Mouse (Mus musculus) heart, adult 11 months (tissue): ENCODE data around the gene Rragd.

Experiments
- DNase-seq: peaks from one replicate; pipeline ENCODE4 v3.0.0; 2022

Rragd gene

GRCm38 (mm10) chr4:33052055-33052454 lies 69.2 kb downstream of the Rragd start:
- no peak for DNase-seq

GRCm38 (mm10) chr4:33052650-33053049 lies 69.8 kb downstream of the Rragd start:
- DNase-seq, result no peak

GRCm38 (mm10) chr4:33054426-33054825 lies 71.6 kb downstream of the Rragd start:
- peak; percentile 63 for DNase-seq

- DNase-seq, result no peak
Measured at GRCm38 (mm10) chr4:33056317-33056716, 73.5 kb downstream of the Rragd start.

- peak; percentile 99 for DNase-seq
Measured at GRCm38 (mm10) chr4:33057890-33058687, 75.3 kb downstream of the Rragd start.

GRCm38 (mm10) chr4:33061158-33061557 lies 78.3 kb downstream of the Rragd start:
- DNase-seq, result peak; percentile 81

- DNase-seq, result peak; percentile 93
Measured at GRCm38 (mm10) chr4:33062981-33063380, 80.1 kb downstream of the Rragd start, which contains the start of gene Gabrr2. Gene Gabrr2, plus strand, starts transcription at chr4:33062999.

- peak; percentile 69 for DNase-seq
Measured at GRCm38 (mm10) chr4:33064986-33065385, 82.1 kb downstream of the Rragd start.

GRCm38 (mm10) chr4:33066223-33066960 lies 83.6 kb downstream of the Rragd start:
- DNase-seq, result peak; percentile 70

- peak; percentile 70 for DNase-seq
Measured at GRCm38 (mm10) chr4:33067331-33067730, 84.5 kb downstream of the Rragd start.

GRCm38 (mm10) chr4:33067826-33068225 lies 85.0 kb downstream of the Rragd start:
- DNase-seq, result peak; percentile 55

- peak; percentile 84 for DNase-seq
Measured at GRCm38 (mm10) chr4:33068894-33069293, 86.1 kb downstream of the Rragd start.

- DNase-seq, result peak; percentile 57
Measured at GRCm38 (mm10) chr4:33070326-33070725, 87.5 kb downstream of the Rragd start.

- peak; percentile 63 for DNase-seq
Measured at GRCm38 (mm10) chr4:33071337-33071736, 88.5 kb downstream of the Rragd start.
